ENCODE assay signal across 9 mouse cellular contexts in genomic region chr12:8676341-8676740, GRCm38 (mm10). TPM values are rescaled to one million over a fixed set of nuclear protein-coding genes. Genes with fewer than 3 reads are reported as not detected.
DNase-seq lines count a peak whose midpoint lies in the region; ATAC-seq and TF ChIP-seq lines count a peak whose summit lies in the region.
"Had no signal": no experiment of that assay in that cellular context is flagged by ENCODE, and none has a peak within 500 bp of the region (broad histone marks: within the 10 kb centered on the region; RNA-seq: fewer than 3 reads in every experiment).

No protein-coding gene starts in this region.

- no peak for TF ChIP-seq POLR2A in kidney, adult 2 months (IDR thresholded peaks at IDR 0.05; ENCODE audit: low read depth, low read length)
- TF ChIP-seq POLR2A in myocyte (IDR thresholded peaks at IDR 0.05; ENCODE audit: insufficient read length, low read depth): no peak

- 0 out of 2 replicates have a peak overlapping the region, but pooled peaks have one; percentile 48 for H3K9ac ChIP-seq in embryonic facial prominence, embryonic 14.5 days (ENCODE audit: low read depth, low read length)
- no peak overlapping the region for H3K9ac ChIP-seq in intestine, postnatal 0 days (ENCODE audit: low read depth, low read length)

- TF ChIP-seq CTCF in kidney, adult 2 months (conservative IDR thresholded peaks at IDR 0.05; ENCODE audit: insufficient read depth, insufficient read length, low read depth, low read length): no peak
- TF ChIP-seq CTCF in intestine, postnatal 0 days (IDR thresholded peaks at IDR 0.05; ENCODE audit: low read depth): no peak

- H3K9me3 ChIP-seq in embryonic facial prominence, embryonic 14.5 days (ENCODE audit: control insufficient read depth, low read length): no peaks in the 10 kb centered on the region
- no peaks in the 10 kb centered on the region for H3K9me3 ChIP-seq in intestine, postnatal 0 days (ENCODE audit: control insufficient read depth)

- no peak overlapping the region for H3ac ChIP-seq in myocyte (ENCODE audit: control insufficient read depth, insufficient read length)

- no peak overlapping the region for H3K4me3 ChIP-seq in kidney, adult 2 months (ENCODE audit: insufficient read depth, low read depth, low read length)
- peak overlapping the region; percentile 90 for H3K4me3 ChIP-seq in embryonic facial prominence, embryonic 14.5 days (ENCODE audit: low read depth, low read length)
- 0 out of 2 replicates have a peak overlapping the region, but pooled peaks have one; percentile 7 for H3K4me3 ChIP-seq in intestine, postnatal 0 days (ENCODE audit: low read depth, low read length)
- no peak overlapping the region for H3K4me3 ChIP-seq in myocyte

- no peak for DNase-seq in kidney, adult 2 months
- no peak for DNase-seq in kidney, adult 9 months
- no peak for DNase-seq in embryonic facial prominence, embryonic 14.5 days (ENCODE audit: low spot score)
- DNase-seq in embryo, embryonic 9.5 days (ENCODE audit: extremely low spot score): no peak
- DNase-seq in cerebellum, adult 8-10 months: no peak
- no peak for DNase-seq in urinary bladder, postnatal 36 days (ENCODE audit: low spot score in 2 of 2)
- DNase-seq: thymus, postnatal 36 days had no signal

- WGBS in kidney, adult 2 months: 21% methylated on average over 6 of the region's 6 CpGs
- WGBS in embryonic facial prominence, embryonic 14.5 days: 66% methylated on average over 6 of the region's 6 CpGs
- 47% methylated on average over 6 of the region's 6 CpGs for WGBS in intestine, postnatal 0 days

- ATAC-seq in embryonic facial prominence, embryonic 14.5 days (ENCODE audit: low read depth): no peak
- no peak for ATAC-seq in intestine, postnatal 0 days

- H3K4me2 ChIP-seq in embryonic facial prominence, embryonic 14.5 days (ENCODE audit: low read depth, low read length): peak overlapping the region; percentile 87
- H3K4me2 ChIP-seq in intestine, postnatal 0 days (replicated peaks; ENCODE audit: low read depth): peak overlapping the region; percentile 73; the same call in 1 of the 2 replicates
- H3K4me2 ChIP-seq in myocyte (ENCODE audit: low read depth): peak overlapping the region; percentile 96

- no peaks in the 10 kb centered on the region for H3K36me3 ChIP-seq in kidney, adult 2 months (ENCODE audit: control insufficient read depth, insufficient read depth, low read length)
- no peaks in the 10 kb centered on the region for H3K36me3 ChIP-seq in embryonic facial prominence, embryonic 14.5 days (ENCODE audit: control insufficient read depth, insufficient read depth, low read length)
- H3K36me3 ChIP-seq in intestine, postnatal 0 days (ENCODE audit: control insufficient read depth, insufficient read depth): no peaks in the 10 kb centered on the region
- H3K36me3 ChIP-seq in myocyte (ENCODE audit: control insufficient read depth, insufficient read depth): peaks cover 5% of the 10 kb centered on the region

- H3K27ac ChIP-seq in kidney, adult 2 months (ENCODE audit: insufficient read depth, low read depth, low read length): peak overlapping the region; percentile 56
- no peak overlapping the region for H3K27ac ChIP-seq in embryonic facial prominence, embryonic 14.5 days (replicated peaks; ENCODE audit: low read depth, low read length)
- H3K27ac ChIP-seq in intestine, postnatal 0 days (ENCODE audit: low read depth, low read length): no peak overlapping the region

- H3K79me2 ChIP-seq in myocyte (ENCODE audit: control insufficient read depth, insufficient read depth): peaks cover 74% of the 10 kb centered on the region

- no peaks in the 10 kb centered on the region for H3K27me3 ChIP-seq in kidney, adult 2 months (replicated peaks; ENCODE audit: control insufficient read depth, insufficient read depth, low read length)
- H3K27me3 ChIP-seq in embryonic facial prominence, embryonic 14.5 days (replicated peaks; ENCODE audit: control insufficient read depth, insufficient read depth, low read length): no peaks in the 10 kb centered on the region
- H3K27me3 ChIP-seq in intestine, postnatal 0 days (replicated peaks; ENCODE audit: control insufficient read depth, insufficient read depth, low read length): no peaks in the 10 kb centered on the region
- no peaks in the 10 kb centered on the region for H3K27me3 ChIP-seq in myocyte (ENCODE audit: control insufficient read depth, insufficient read depth, insufficient read length)

- peaks cover 16% of the 10 kb centered on the region for H3K4me1 ChIP-seq in kidney, adult 2 months (ENCODE audit: control insufficient read depth, insufficient read depth, low read length)
- H3K4me1 ChIP-seq in embryonic facial prominence, embryonic 14.5 days (ENCODE audit: control insufficient read depth, insufficient read depth, low read length): peaks cover 24% of the 10 kb centered on the region
- 0 out of 2 replicates have a peak, but pooled peaks cover 4% of the 10 kb centered on the region for H3K4me1 ChIP-seq in intestine, postnatal 0 days (replicated peaks; ENCODE audit: control insufficient read depth, insufficient read depth, low read length)

TF ChIP-seq in myocyte, 11 proteins besides CTCF, POLR2A, EP300 and RAD21:
- TF ChIP-seq MYOG (IDR thresholded peaks at IDR 0.05; ENCODE audit: control insufficient read depth in 1 of 3, insufficient read depth in 1 of 3, insufficient read length in 2 of 3, low read depth in 2 of 3): no peak
- no peak for TF ChIP-seq CEBPB (IDR thresholded peaks at IDR 0.05; ENCODE audit: insufficient read depth, poor library complexity, severe bottlenecking)
- no peak for TF ChIP-seq REST (IDR thresholded peaks at IDR 0.05; ENCODE audit: insufficient read depth, insufficient read length)
- no peak for TF ChIP-seq TCF12 (IDR thresholded peaks at IDR 0.05; ENCODE audit: insufficient read depth, poor library complexity, severe bottlenecking)
- TF ChIP-seq MAX (IDR thresholded peaks at IDR 0.05; ENCODE audit: low read depth): no peak
- TF ChIP-seq SRF (IDR thresholded peaks at IDR 0.05; ENCODE audit: control insufficient read depth, insufficient read length, low read depth): no peak
- TF ChIP-seq USF1 (IDR thresholded peaks at IDR 0.05; ENCODE audit: low read depth): no peak
- no peak for TF ChIP-seq TCF3 (IDR thresholded peaks at IDR 0.05; ENCODE audit: insufficient read length, low read depth)
- no peak for TF ChIP-seq POLR2AphosphoS2 (IDR thresholded peaks at IDR 0.05; ENCODE audit: insufficient read length, low read depth)
- TF ChIP-seq MYOD1 (IDR thresholded peaks at IDR 0.05; ENCODE audit: control insufficient read depth in 1 of 3, insufficient read length in 2 of 3, low read depth in 2 of 3): no peak
- TF ChIP-seq E2F4 (IDR thresholded peaks at IDR 0.05; ENCODE audit: insufficient read depth): no peak

RNA-seq across cellular contexts. Expression of gene Pum2, which starts 2.4 kb away (rescaled TPM):
- 42.1 and 43.3 TPM in 2 replicates for polyA plus RNA-seq in kidney, adult 2 months (2012; rRNA removed)
- 52.7 and 56.1 TPM in 2 replicates for polyA plus RNA-seq in embryonic facial prominence, embryonic 14.5 days (2014; fragmentation: Nextera tagmentation; extraction: Ambion mirVana)
- polyA plus RNA-seq in intestine, postnatal 0 days (2015; fragmentation: Nextera tagmentation; extraction: Ambion mirVana): 22.7 and 23.6 TPM in 2 replicates
- polyA plus RNA-seq in myocyte (2012; fragmentation: generic; extraction: Trizol): 17.8 TPM

Comparison
In these comparisons a context has a peak if more than half of its experiments do, and no peak if none do; other contexts are left out.
1. H3K4me3 ChIP-seq: peak in embryonic facial prominence, embryonic 14.5 days (single experiment) and intestine, postnatal 0 days (single experiment); none in kidney, adult 2 months (single experiment) and myocyte (single experiment).
2. Peak in every context shown above with its lines, with median percentiles within 50 percentile points of each other: H3K4me2 ChIP-seq.